Mouse (Mus musculus) urinary bladder, postnatal 4 days (tissue): Measurements from ENCODE around the gene Ace2.
A peak's percentile ranks its signal among the peaks of the same experiment; 100 is the strongest.

Experiments used
- DNase-seq, 2 experiments: peaks; one replicate each; pipeline ENCODE4 v3.0.0; 2021 to 2022; ENCODE audit warnings: low spot score in 2 of 2

The Ace2 gene

DNA sequence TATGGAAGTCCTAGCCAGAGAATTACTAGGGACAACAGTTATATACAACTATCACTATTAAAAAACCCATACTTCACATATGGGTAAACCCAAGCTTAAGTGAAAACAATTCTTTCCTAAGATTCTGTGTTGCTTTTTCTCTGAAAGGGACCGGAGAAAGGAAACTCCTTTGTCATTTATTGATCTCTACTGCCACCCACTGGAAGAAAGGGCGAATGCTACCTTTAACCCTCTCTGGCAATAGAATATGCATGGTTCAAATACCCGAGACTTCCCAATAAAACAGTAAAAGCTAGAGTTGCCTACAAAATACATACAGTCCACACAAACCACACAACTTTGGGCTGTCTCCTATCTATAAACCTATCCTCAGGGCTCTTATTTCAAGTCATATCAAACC, 40.6 kb downstream of the Ace2 start:
- DNase-seq = peak in 1 of 2 experiments; percentile 65

DNA sequence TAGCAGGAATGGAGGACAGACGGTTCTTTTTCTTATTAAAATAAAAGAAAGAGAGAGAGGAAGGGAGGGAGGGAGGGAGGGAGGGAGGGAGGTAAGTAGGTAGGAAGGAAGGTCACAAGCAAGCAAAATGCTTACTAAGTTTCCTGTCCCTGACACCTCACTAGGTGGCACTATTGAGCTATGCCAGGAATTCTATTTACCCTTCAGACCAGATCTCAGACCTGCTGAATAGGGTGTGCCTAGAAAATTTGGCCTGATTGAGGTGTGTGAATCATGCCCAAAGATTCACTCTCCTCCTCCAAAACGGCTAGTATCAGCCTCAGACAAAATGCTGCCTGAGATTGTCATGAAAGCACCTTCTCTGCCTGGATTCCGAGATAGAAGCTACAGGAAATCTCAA, 44.7 kb downstream of the Ace2 start:
- peak in 1 of 2 experiments; percentile 16 for DNase-seq

DNA sequence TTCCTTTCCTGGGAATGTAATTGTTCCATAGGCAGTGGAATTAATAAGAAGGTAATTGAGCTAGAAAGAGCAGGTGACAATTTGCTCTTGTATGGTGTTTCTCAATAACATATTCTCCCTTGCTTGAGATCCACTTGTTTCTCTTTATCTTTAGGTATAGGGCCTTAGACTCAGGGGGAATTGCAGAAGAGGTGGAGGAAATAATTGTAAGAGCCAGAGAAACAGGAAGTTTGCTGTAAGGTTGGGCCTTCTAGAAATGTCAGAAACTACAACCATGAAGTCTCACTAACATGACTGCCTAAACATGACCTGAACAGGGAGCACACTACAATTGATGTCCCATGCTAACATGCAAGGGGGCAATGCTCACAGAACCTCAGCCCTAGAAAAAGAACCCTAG, 50.7 kb downstream of the Ace2 start:
- no peak for DNase-seq

DNA sequence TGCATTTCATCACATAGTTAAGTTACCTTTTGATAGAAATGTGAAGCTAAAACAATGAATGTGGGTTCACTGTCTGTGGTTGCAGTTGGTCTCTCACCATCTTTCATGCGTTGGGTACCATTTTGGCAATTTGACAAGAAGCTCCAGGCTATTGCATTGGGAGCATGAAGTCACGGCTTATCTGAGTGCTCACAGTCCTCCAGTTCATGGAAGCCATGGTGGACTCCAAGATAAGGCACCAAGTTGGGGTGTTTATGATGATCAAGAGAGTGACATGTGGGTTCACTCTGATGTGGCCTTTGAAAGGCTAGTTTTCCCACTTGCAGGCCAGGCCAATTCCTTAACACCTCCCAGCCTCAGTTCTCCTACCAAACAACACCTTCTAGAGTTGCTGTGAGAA, 58.5 kb downstream of the Ace2 start:
- DNase-seq = no peak

DNA sequence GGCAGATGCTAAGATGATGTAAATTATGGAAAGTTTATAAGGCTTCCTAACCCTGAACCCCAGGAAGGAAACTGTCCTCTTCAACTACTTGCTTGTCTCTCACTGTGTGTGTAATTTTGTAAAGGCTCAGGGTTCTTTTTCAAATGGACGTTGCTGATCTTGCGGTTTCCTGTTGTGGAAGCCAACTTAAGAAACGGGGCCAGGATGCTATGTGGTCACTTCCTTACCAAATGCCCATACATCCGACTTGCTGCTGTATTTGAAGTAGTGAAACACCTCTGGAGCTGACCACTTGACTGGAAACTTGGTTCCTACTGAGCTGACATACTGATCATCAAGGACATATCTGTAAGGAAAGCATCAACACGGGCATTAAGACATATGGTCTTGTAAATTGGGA, 61.4 kb downstream of the Ace2 start:
- no peak for DNase-seq

DNA sequence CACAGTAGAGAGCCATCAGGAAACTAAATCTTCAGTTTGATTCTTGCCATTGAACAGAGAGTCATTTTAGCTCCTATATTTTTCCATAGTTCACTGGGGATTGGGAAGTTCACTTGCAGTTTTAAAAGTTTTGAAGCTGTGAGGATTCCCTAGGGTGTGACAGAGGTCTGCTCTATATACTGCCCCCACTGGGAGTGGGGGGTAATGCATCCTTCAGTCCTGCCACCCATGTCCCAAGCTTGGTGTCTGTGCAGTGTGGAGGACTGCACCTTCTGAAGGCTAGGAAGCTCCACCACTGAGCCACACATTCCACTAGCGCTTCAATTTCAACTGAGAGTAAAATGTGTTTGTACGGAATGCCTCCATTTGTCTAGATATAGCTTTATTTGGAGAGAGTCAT, 82.9 kb downstream of the Ace2 start:
- no peak for DNase-seq

DNA sequence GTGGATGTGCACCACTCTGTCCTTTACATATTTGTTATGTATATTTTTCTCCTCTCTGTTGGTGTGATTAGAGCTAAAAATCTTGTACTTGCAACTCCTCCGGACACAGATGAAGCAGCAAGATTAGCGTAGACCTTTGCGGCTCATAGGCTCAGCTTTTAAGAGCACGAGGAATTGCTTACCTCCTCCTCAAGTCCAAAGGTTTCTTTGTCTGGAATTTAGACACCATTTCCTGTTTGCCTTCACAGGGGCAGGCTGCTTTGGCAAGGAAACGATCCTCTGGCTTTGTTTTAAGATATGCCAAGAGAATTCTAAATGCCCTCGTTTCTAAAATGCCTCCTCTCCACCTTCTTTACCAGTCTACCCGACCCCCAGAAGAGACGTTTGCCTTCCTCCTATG, 94.2 kb downstream of the Ace2 start:
- DNase-seq = no peak
